Mouse (Mus musculus) liver, embryonic 12.5 days (tissue): ENCODE measurements around the gene Lin54. TPM values are rescaled to one million over a fixed set of nuclear protein-coding genes. Genes with fewer than 3 reads are reported as not detected.

Experiments used
- ATAC-seq: fragments of 200-750 bp; cut with Nextera tagmentation; 2 replicates; pipeline ENCODE4 v1.8.0; 2017; ENCODE audit warnings: moderate number of reproducible peaks, mild to moderate bottlenecking, moderate library complexity
- H3K27ac ChIP-seq: fragments of 300-500 bp; sonication (generic); 2 replicates; pipeline ENCODE4 v1.5.1; 2016; ENCODE audit warnings: mild to moderate bottlenecking
- H3K27me3 ChIP-seq: fragments of 300-500 bp; sonication (generic); replicated peaks from 2 replicates; pipeline ENCODE4 v1.6.1; 2016; ENCODE audit warnings: mild to moderate bottlenecking, moderate library complexity
- H3K36me3 ChIP-seq: fragments of 300-500 bp; sonication (generic); 2 replicates; pipeline ENCODE4 v1.6.1; 2016; ENCODE audit warnings: mild to moderate bottlenecking, moderate library complexity
- H3K4me1 ChIP-seq: fragments of 300-500 bp; sonication (generic); 2 replicates; pipeline ENCODE4 v1.6.1; 2016
- H3K4me2 ChIP-seq: fragments of 300-500 bp; sonication (generic); 2 replicates; pipeline ENCODE4 v1.6.1; 2016; ENCODE audit warnings: mild to moderate bottlenecking, moderate library complexity
- H3K4me3 ChIP-seq: fragments of 300-500 bp; sonication (generic); 2 replicates; pipeline ENCODE4 v1.5.1; 2016; ENCODE audit warnings: mild to moderate bottlenecking, moderate library complexity
- H3K9ac ChIP-seq: fragments of 300-500 bp; sonication (generic); 2 replicates; pipeline ENCODE4 v1.6.1; 2016; ENCODE audit warnings: mild to moderate bottlenecking, moderate library complexity
- H3K9me3 ChIP-seq: fragments of 300-500 bp; sonication (generic); replicated peaks from 2 replicates; pipeline ENCODE4 v1.6.1; 2016; ENCODE audit warnings: mild to moderate bottlenecking, moderate library complexity
- WGBS: fragments of 180-500 bp; shearing (Covaris S2); methylation state at CpG from one replicate; pipeline ENCODE4 v1.1.7; 2016; ENCODE audit not compliant: insufficient replicate concordance; 5-methylcytosine and 5-hydroxymethylcytosine counted together
- polyA plus RNA-seq: library from polyadenylated mRNA; unstranded; fragments of >200 nt; fragmentation: Nextera tagmentation; extraction: Ambion mirVana; gene quantifications from 2 replicates; pipeline ENCODE4 v1.2.1, GENCODE M21; 2016

The Lin54 gene
- polyA plus RNA-seq, 1 experiment from 2014 or later = 15.0 TPM

DNA sequence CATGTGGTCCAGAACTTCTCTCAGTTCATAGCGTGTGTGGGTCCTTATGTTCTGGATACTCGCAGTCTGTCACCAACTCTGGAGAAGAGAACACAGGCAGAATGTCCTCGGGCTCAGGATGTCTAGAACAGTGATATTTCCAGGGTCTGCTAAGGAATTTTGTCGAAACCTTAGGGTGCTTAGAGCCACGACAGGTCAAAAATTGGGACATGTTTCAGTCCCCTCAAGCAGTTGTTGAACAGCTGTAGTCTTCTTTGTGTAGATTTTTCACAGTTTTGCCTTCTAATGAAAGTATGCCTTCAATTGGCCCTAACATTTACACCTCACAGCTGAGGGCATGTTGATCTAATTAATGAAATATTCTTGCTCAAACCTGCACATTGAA, 18.6 kb upstream of the Lin54 start:
- WGBS = 6% methylated on average over 5 of the region's 5 CpGs
- ATAC-seq = no peak
- Histone ChIP-seq H3K36me3 (peaks cover 15% of the 10 kb centered on the region), H3K27me3 (peaks cover 23% of the 10 kb centered on the region), H3K4me2 (peak overlapping the region; percentile 90), H3K9me3 (no peaks in the 10 kb centered on the region), H3K4me1 (peaks cover 25% of the 10 kb centered on the region), H3K9ac (peak overlapping the region; percentile 86), H3K27ac (peak overlapping the region; percentile 72), H3K4me3 (peak overlapping the region; percentile 83)

- Histone ChIP-seq H3K4me2 (peak within 1 kb of the TSS; percentile 90), H3K9me3 (no peaks in the 10 kb centered on the region), H3K27ac (peak within 1 kb of the TSS; percentile 72), H3K9ac (peak within 1 kb of the TSS; percentile 86), H3K4me1 (peaks cover 24% of the 10 kb centered on the region), H3K36me3 (peaks cover 13% of the 10 kb centered on the region), H3K4me3 (peak within 1 kb of the TSS; percentile 83), H3K27me3 (peaks cover 29% of the 10 kb centered on the region)
- WGBS = under 1% methylated on average over 64 of the region's 64 CpGs
- peak; percentile 100 for ATAC-seq
Observed at GRCm38 (mm10) chr5:100518049-100519026, 17.9 kb upstream of the Lin54 start, which contains the start of gene Cops4. Gene Cops4 (plus strand): TSS chr5:100518309.

DNA sequence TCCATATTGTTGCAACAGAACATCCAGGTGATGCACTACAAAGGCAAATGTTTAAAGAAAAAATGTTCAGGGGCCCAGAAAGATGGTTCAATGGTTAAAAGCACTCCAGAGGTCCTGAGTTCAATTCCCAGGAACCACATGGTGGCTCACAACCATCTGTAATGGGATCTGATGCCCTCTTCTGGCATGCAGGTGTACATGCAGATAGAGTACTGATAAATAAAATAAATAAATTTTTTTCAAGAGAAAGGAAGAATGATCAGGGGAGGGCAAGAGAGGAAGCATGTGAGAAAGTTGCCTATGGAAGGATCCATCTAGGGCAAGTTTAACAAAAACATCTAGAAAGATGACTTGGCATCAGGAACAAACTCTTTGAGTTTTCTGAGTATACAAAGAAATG, 12.1 kb upstream of the Lin54 start:
- ATAC-seq = no peak
- no peak overlapping the region for H3K27ac ChIP-seq
- H3K9me3 ChIP-seq = no peaks in the 10 kb centered on the region
- no peak overlapping the region for H3K4me2 ChIP-seq
- no peaks in the 10 kb centered on the region for H3K36me3 ChIP-seq
- peaks cover 39% of the 10 kb centered on the region for H3K27me3 ChIP-seq
- H3K4me3 ChIP-seq = no peak overlapping the region
- peaks cover 3% of the 10 kb centered on the region; the same call in 1 of the 2 replicates for H3K4me1 ChIP-seq
- no peak overlapping the region for H3K9ac ChIP-seq

- ATAC-seq = no peak
- WGBS = 27% methylated on average over 11 of the region's 11 CpGs
- H3K9me3 ChIP-seq = no peaks in the 10 kb centered on the region
- 0 out of 2 replicates have a peak overlapping the region, but pooled peaks have one; percentile 4 for H3K4me2 ChIP-seq
- H3K9ac ChIP-seq = no peak overlapping the region
- peaks cover 19% of the 10 kb centered on the region for H3K27me3 ChIP-seq
- no peaks in the 10 kb centered on the region for H3K4me1 ChIP-seq
- no peaks in the 10 kb centered on the region for H3K36me3 ChIP-seq
- H3K27ac ChIP-seq = no peak overlapping the region
- H3K4me3 ChIP-seq = no peak overlapping the region
Observed at GRCm38 (mm10) chr5:100509247-100509646, 8.8 kb upstream of the Lin54 start.

DNA sequence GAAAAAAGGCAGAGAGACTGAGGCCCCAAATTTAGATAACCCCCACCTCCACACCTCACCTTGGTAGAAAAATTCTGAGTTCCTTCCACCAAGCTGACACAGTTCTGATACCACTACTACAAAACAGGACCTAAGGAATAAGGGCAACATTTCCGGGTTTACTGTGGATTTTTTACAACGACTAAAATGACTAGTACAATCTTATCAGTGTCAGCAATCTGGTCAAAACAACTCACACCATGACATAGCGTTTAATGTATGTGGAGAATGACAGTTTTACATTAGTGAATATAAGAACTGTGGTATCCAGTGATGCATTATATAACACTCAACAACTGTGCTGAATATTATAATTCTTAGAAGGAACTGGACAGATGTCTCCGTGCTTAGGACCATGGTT, 828 bp upstream of the Lin54 start:
- H3K9me3 ChIP-seq = no peaks in the 10 kb centered on the region
- H3K27ac ChIP-seq = peak overlapping the region; percentile 68; the same call in 1 of the 2 replicates
- ATAC-seq = no peak
- no peaks in the 10 kb centered on the region for H3K36me3 ChIP-seq
- H3K4me3 ChIP-seq = 0 out of 2 replicates have a peak overlapping the region, but pooled peaks have one; percentile 86
- H3K9ac ChIP-seq = peak overlapping the region; percentile 67; the same call in 1 of the 2 replicates
- H3K4me1 ChIP-seq = peaks cover 39% of the 10 kb centered on the region
- 47% methylated on average over 4 of the region's 4 CpGs for WGBS
- no peaks in the 10 kb centered on the region for H3K27me3 ChIP-seq
- peak overlapping the region; percentile 82 for H3K4me2 ChIP-seq

DNA sequence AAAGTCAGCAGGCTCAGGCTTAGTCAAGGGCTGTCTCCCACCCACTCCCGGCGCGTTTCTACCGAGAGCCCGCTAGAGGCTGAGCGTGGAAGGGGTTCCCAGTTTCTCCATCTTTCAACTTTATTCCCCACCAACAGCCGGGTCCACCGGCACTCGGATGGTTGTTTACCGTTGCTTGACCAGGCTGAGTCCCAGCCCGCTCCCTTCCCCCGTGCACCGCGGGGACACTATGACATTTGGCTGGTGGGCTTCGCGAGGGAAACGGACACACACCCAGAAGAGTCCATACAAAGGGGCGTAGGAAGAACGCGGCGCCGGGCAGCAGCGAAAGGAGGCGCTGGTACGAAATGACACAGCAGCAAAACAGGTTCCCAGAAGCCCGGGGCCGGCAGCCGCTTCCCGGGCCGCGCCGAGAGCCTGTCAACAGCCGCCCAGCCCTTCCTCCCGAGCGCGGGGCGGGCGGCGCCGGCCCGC, 571 bp downstream of the Lin54 start:
- peak; percentile 35 for ATAC-seq
- Histone ChIP-seq H3K4me2 (peak overlapping the region; percentile 86), H3K9me3 (no peaks in the 10 kb centered on the region), H3K27ac (peak overlapping the region; percentile 98), H3K36me3 (no peaks in the 10 kb centered on the region), H3K27me3 (no peaks in the 10 kb centered on the region), H3K4me3 (peak overlapping the region; percentile 86), H3K4me1 (peaks cover 51% of the 10 kb centered on the region), H3K9ac (peak overlapping the region; percentile 92)
- WGBS = 0% methylated on average over 34 of the region's 41 CpGs

DNA sequence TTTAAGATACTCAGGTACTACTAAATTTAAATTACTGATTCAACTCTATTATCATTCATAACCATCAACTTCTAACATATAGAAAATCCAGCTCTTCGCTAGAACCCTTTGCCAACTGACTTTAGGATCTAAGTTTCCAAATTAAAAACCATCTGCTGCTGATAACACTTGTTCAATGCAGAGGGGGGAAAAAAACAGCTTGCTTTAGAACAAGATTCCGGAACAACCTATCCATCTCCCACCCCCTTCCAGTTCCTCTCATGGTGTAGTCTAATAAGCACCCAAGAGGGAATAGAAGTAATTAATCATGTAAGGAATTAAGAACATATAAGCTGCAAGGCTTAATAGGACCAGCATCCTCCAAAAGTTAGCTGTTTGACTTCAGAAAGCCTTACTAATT, 1.2 kb downstream of the Lin54 start:
- Histone ChIP-seq H3K9me3 (no peaks in the 10 kb centered on the region), H3K27ac (peak overlapping the region; percentile 98), H3K36me3 (no peaks in the 10 kb centered on the region), H3K9ac (peak overlapping the region; percentile 92), H3K4me3 (peak overlapping the region; percentile 86), H3K4me2 (peak overlapping the region; percentile 86), H3K27me3 (no peaks in the 10 kb centered on the region), H3K4me1 (peaks cover 58% of the 10 kb centered on the region)
- 5% methylated on average over 2 of the region's 2 CpGs for WGBS
- ATAC-seq = no peak

- Histone ChIP-seq H3K9ac (peak overlapping the region; percentile 92), H3K4me1 (peaks cover 58% of the 10 kb centered on the region), H3K27me3 (no peaks in the 10 kb centered on the region), H3K27ac (peak overlapping the region; percentile 98), H3K36me3 (no peaks in the 10 kb centered on the region), H3K4me3 (peak overlapping the region; percentile 86), H3K9me3 (no peaks in the 10 kb centered on the region), H3K4me2 (peak overlapping the region; percentile 86)
- under 1% methylated on average over 45 of the region's 46 CpGs for WGBS
- ATAC-seq = peak; percentile 85
Observed at GRCm38 (mm10) chr5:100498436-100499180, 1.8 kb downstream of the Lin54 start.

GRCm38 (mm10) chr5:100491704-100492103, 8.7 kb downstream of the Lin54 start:
- Histone ChIP-seq H3K9ac (no peak overlapping the region), H3K4me1 (peaks cover 44% of the 10 kb centered on the region), H3K4me3 (no peak overlapping the region), H3K4me2 (no peak overlapping the region), H3K27ac (no peak overlapping the region), H3K27me3 (no peaks in the 10 kb centered on the region), H3K9me3 (no peaks in the 10 kb centered on the region), H3K36me3 (peaks cover 7% of the 10 kb centered on the region; the same call in 1 of the 2 replicates)
- WGBS = 63% methylated on average over 4 of the region's 4 CpGs
- no peak for ATAC-seq

- Histone ChIP-seq H3K27ac (no peak overlapping the region), H3K4me3 (no peak overlapping the region), H3K27me3 (no peaks in the 10 kb centered on the region), H3K4me1 (peaks cover 24% of the 10 kb centered on the region), H3K36me3 (peaks cover 19% of the 10 kb centered on the region), H3K9me3 (no peaks in the 10 kb centered on the region), H3K9ac (no peak overlapping the region), H3K4me2 (no peak overlapping the region)
- 35% methylated on average over 2 of the region's 2 CpGs for WGBS
- no peak for ATAC-seq
Observed at GRCm38 (mm10) chr5:100489340-100489739, 11.1 kb downstream of the Lin54 start.

DNA sequence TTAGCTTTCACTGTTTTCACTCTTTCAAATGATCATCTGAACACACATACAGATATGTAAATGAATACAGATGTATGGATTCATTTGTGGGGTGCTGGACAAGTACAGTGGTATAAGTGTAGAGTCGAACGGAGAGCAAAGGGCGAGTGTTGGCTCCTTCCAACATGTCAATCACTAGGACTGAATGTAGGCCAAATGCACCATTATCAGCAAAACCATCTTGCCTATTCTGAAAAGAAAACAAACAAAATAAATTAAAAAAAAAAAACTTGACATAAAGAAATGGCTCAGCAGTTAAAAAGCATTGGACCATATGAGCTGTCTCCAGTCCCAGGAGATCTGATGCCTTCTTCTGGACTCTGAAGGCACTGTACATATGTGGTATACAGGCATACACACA, 12.2 kb downstream of the Lin54 start:
- no peak for ATAC-seq
- H3K9ac ChIP-seq = no peak overlapping the region
- no peak overlapping the region for H3K4me2 ChIP-seq
- H3K27ac ChIP-seq = no peak overlapping the region
- 87% methylated on average over 3 of the region's 3 CpGs for WGBS
- H3K4me1 ChIP-seq = peaks cover 22% of the 10 kb centered on the region
- no peaks in the 10 kb centered on the region for H3K27me3 ChIP-seq
- H3K4me3 ChIP-seq = no peak overlapping the region
- H3K9me3 ChIP-seq = no peaks in the 10 kb centered on the region
- peaks cover 28% of the 10 kb centered on the region for H3K36me3 ChIP-seq

DNA sequence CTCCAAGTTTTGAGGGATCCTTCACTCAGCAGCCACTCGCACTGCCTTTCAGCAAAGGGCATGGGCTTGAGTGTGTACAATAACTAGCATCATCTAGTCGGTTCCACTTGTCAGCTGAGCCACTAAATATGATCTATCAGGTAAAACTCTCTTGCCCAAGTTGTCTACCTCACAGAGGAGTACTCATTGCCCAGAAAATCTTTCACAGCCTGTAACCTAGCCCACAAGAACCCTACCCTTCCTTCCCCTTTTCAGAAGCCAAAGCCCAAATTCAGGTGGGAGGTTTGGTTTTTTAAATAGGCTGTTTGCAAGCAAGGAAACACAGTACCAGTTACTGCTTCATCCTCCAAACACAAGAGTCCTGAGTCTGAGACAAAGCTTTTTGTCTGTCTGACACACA, 13.3 kb downstream of the Lin54 start:
- Histone ChIP-seq H3K4me2 (no peak overlapping the region), H3K9me3 (no peaks in the 10 kb centered on the region), H3K27me3 (no peaks in the 10 kb centered on the region), H3K36me3 (peaks cover 29% of the 10 kb centered on the region), H3K4me1 (peaks cover 22% of the 10 kb centered on the region), H3K4me3 (no peak overlapping the region), H3K9ac (no peak overlapping the region), H3K27ac (no peak overlapping the region)
- 74% methylated on average over 2 of the region's 2 CpGs for WGBS
- ATAC-seq = no peak
